8 mouse cellular contexts compared by ENCODE assay signal in the genomic region with DNA sequence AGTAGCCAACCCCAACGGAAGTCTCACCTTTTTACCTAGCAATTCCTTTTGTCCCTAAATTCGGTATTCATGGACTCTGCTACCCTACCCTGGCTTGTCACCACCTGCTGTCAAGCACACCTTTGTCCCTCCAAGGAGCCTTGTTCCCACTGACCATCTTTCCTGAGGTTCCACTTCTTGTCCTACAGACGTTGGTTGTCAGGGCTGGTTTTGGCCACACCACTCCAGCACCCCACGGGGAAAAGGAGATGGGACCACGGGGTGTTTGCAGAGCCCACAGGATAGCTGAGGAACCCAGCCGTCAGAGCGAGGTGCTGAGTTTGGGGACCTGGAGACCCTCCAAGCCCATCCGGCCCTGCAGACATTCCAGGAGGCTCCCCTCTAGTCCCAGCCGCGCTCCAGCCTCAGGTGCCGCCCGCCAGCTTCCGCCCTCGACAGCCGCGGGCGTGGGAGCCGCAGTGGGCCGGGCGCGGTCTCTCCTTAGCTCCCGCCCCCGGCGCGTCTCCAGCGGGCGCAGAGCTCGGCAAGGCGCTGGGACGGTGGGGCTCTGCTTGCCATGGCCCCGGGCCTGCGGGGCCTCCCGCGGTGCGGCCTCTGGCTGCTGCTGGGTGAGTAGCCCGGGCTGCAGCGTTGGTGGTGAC. TPM values are rescaled to one million over a fixed set of nuclear protein-coding genes. Genes with fewer than 3 reads are reported as not detected.
A peak's percentile ranks its signal among the peaks of the same experiment; 100 is the strongest.
DNase-seq lines count a peak whose midpoint lies in the region; ATAC-seq lines count a peak whose summit lies in the region.

Ramp1 (plus strand) TSS at position 290 of the 641 bp plus-strand sequence.

- peaks cover 9% of the 10 kb centered on the region for H3K4me1 ChIP-seq in kidney, embryonic 14.5 days (ENCODE audit: control insufficient read depth, insufficient read depth, low read length)
- H3K4me1 ChIP-seq in embryonic facial prominence, embryonic 12.5 days, result peaks cover 9% of the 10 kb centered on the region; the same call in 1 of the 2 replicates
- peaks cover 42% of the 10 kb centered on the region for H3K4me1 ChIP-seq in heart, embryonic 12.5 days (replicated peaks)
- peaks cover 8% of the 10 kb centered on the region for H3K4me1 ChIP-seq in liver, embryonic 16.5 days (ENCODE audit: control insufficient read depth, low read depth, low read length)

- peak; percentile 65; the same call in 1 of the 2 replicates for ATAC-seq in kidney, embryonic 14.5 days (ENCODE audit: low FRiP score, low TSS enrichment)
- peak; percentile 55; the same call in 1 of the 2 replicates for ATAC-seq in embryonic facial prominence, embryonic 12.5 days (ENCODE audit: insufficient number of reproducible peaks, insufficient read depth, low FRiP score, low TSS enrichment)
- ATAC-seq in heart, embryonic 12.5 days (ENCODE audit: insufficient number of reproducible peaks, low FRiP score), result peak; percentile 51; the same call in 1 of the 2 replicates
- peak; percentile 39 for ATAC-seq in liver, embryonic 16.5 days (ENCODE audit: low read depth)

- no peaks in the 10 kb centered on the region for H3K9me3 ChIP-seq in kidney, embryonic 14.5 days (ENCODE audit: control insufficient read depth, low read length)
- H3K9me3 ChIP-seq in embryonic facial prominence, embryonic 12.5 days, result no peaks in the 10 kb centered on the region
- no peaks in the 10 kb centered on the region for H3K9me3 ChIP-seq in heart, embryonic 12.5 days (replicated peaks)
- no peaks in the 10 kb centered on the region for H3K9me3 ChIP-seq in liver, embryonic 16.5 days (replicated peaks; ENCODE audit: control insufficient read depth, low read length)

- peak within 1 kb of the TSS; percentile 39 for H3K4me3 ChIP-seq in kidney, embryonic 14.5 days (ENCODE audit: low read length)
- peak within 1 kb of the TSS; percentile 36 for H3K4me3 ChIP-seq in embryonic facial prominence, embryonic 12.5 days
- H3K4me3 ChIP-seq in heart, embryonic 12.5 days, result peak within 1 kb of the TSS; percentile 56
- H3K4me3 ChIP-seq in liver, embryonic 16.5 days (ENCODE audit: low read depth, low read length), result peak within 1 kb of the TSS; percentile 55

- no peaks in the 10 kb centered on the region for H3K36me3 ChIP-seq in kidney, embryonic 14.5 days (ENCODE audit: control insufficient read depth, insufficient read depth, low read length)
- H3K36me3 ChIP-seq in embryonic facial prominence, embryonic 12.5 days, result no peaks in the 10 kb centered on the region
- no peaks in the 10 kb centered on the region for H3K36me3 ChIP-seq in heart, embryonic 12.5 days
- no peaks in the 10 kb centered on the region for H3K36me3 ChIP-seq in liver, embryonic 16.5 days (ENCODE audit: control insufficient read depth, insufficient read depth)

- 4% methylated on average over 37 of the region's 37 CpGs for WGBS in kidney, embryonic 14.5 days
- WGBS in embryonic facial prominence, embryonic 12.5 days, result 5% methylated on average over 33 of the region's 37 CpGs
- 3% methylated on average over 36 of the region's 37 CpGs for WGBS in heart, embryonic 12.5 days
- WGBS in liver, embryonic 16.5 days (ENCODE audit: insufficient replicate concordance), result 1% methylated on average over 37 of the region's 37 CpGs

- no peak within 1 kb of the TSS for H3K27ac ChIP-seq in kidney, embryonic 14.5 days (ENCODE audit: low read depth, low read length)
- no peak within 1 kb of the TSS for H3K27ac ChIP-seq in embryonic facial prominence, embryonic 12.5 days
- H3K27ac ChIP-seq in heart, embryonic 12.5 days (ENCODE audit: poor library complexity, severe bottlenecking), result no peak within 1 kb of the TSS
- no peak within 1 kb of the TSS for H3K27ac ChIP-seq in liver, embryonic 16.5 days (ENCODE audit: low read length)

- peak within 1 kb of the TSS; percentile 70 for H3K4me2 ChIP-seq in kidney, embryonic 14.5 days (replicated peaks; ENCODE audit: low read depth, low read length)
- peak within 1 kb of the TSS; percentile 84 for H3K4me2 ChIP-seq in embryonic facial prominence, embryonic 12.5 days (replicated peaks)
- H3K4me2 ChIP-seq in heart, embryonic 12.5 days, result peak within 1 kb of the TSS; percentile 83
- H3K4me2 ChIP-seq in liver, embryonic 16.5 days (ENCODE audit: low read depth, low read length), result peak within 1 kb of the TSS; percentile 61

- H3K9ac ChIP-seq in kidney, embryonic 14.5 days (ENCODE audit: low read depth, low read length), result peak within 1 kb of the TSS; percentile 13
- H3K9ac ChIP-seq in embryonic facial prominence, embryonic 12.5 days, result peak within 1 kb of the TSS; percentile 46; the same call in 1 of the 2 replicates
- peak within 1 kb of the TSS; percentile 77 for H3K9ac ChIP-seq in heart, embryonic 12.5 days
- H3K9ac ChIP-seq in liver, embryonic 16.5 days (ENCODE audit: low read depth, low read length), result peak within 1 kb of the TSS; percentile 42

- peaks cover 19% of the 10 kb centered on the region for H3K27me3 ChIP-seq in kidney, embryonic 14.5 days (ENCODE audit: control insufficient read depth, insufficient read depth, low read length)
- H3K27me3 ChIP-seq in embryonic facial prominence, embryonic 12.5 days, result peaks cover 35% of the 10 kb centered on the region
- H3K27me3 ChIP-seq in heart, embryonic 12.5 days (replicated peaks), result 0 out of 2 replicates have a peak, but pooled peaks cover 7% of the 10 kb centered on the region
- H3K27me3 ChIP-seq in liver, embryonic 16.5 days (ENCODE audit: control insufficient read depth, insufficient read depth, low read depth, low read length), result peaks cover 21% of the 10 kb centered on the region

- DNase-seq in kidney, adult 8-10 months, result no peak
- DNase-seq in kidney, postnatal 25 days, result peak; percentile 6 to 50
- DNase-seq in neural tube, embryonic 10.5 days (ENCODE audit: extremely low spot score, low spot score), result peak; percentile 35
- DNase-seq in testis, postnatal 14 days (ENCODE audit: low spot score), result peak; percentile 24

RNA-seq across cellular contexts. Expression of gene Ramp1, which starts in this region (rescaled TPM):
- polyA plus RNA-seq in kidney, embryonic 14.5 days (2014; fragmentation: Nextera tagmentation; extraction: Ambion mirVana), result 1.1 and 1.2 TPM in 2 replicates
- 1.2 and 1.9 TPM in 2 replicates for polyA plus RNA-seq in embryonic facial prominence, embryonic 12.5 days (2016; fragmentation: Nextera tagmentation; extraction: Ambion mirVana)
- polyA plus RNA-seq in heart, embryonic 12.5 days (2016; fragmentation: Nextera tagmentation; extraction: Ambion mirVana), result 20.2 and 20.9 TPM in 2 replicates
- polyA plus RNA-seq in liver, embryonic 16.5 days (2015; fragmentation: Nextera tagmentation; extraction: Ambion mirVana), result 4.9 and 5.2 TPM in 2 replicates

Comparison
In these comparisons a context has a peak if more than half of its experiments do, and no peak if none do; other contexts are left out.
1. DNase-seq: peak in kidney, postnatal 25 days (2 of 2), neural tube, embryonic 10.5 days (single experiment) and testis, postnatal 14 days (single experiment); none in kidney, adult 8-10 months (0 of 2).
2. H3K9ac ChIP-seq: peak in every context shown above with its lines; median percentile 77 in heart, embryonic 12.5 days; 46 in embryonic facial prominence, embryonic 12.5 days; 42 in liver, embryonic 16.5 days; 13 in kidney, embryonic 14.5 days.
3. Peak in every context shown above with its lines, with median percentiles within 50 percentile points of each other: ATAC-seq, H3K4me2 ChIP-seq and H3K4me3 ChIP-seq.